Mouse (Mus musculus) megakaryocyte, embryonic 14.5 days (primary cell): ENCODE measurements around the gene Ncaph.

Experiments
- FLI1 ChIP-seq: IDR thresholded peaks from 2 replicates; pipeline ENCODE4 v1.6.1; 2012; ENCODE audit warnings: low read length, inconsistent platforms, mixed read lengths
- GATA1 ChIP-seq: IDR thresholded peaks from 3 replicates; pipeline ENCODE4 v1.6.1; 2012; ENCODE audit warnings: mixed read lengths, low read length, inconsistent platforms, borderline replicate concordance

- TF ChIP-seq GATA1, result no peak
- TF ChIP-seq FLI1, result no peak
Measured at GRCm38 (mm10) chr2:127182598-127183381, 49.0 kb upstream of the Ncaph start.
